Mouse (Mus musculus) lung, embryonic 14.5 days (tissue): ENCODE measurements around the gene Atp8b3. TPM values are rescaled to one million over a fixed set of nuclear protein-coding genes. Genes with fewer than 3 reads are reported as not detected.

Source experiments
- ATAC-seq: fragments of 200-750 bp; cut with Nextera tagmentation; 2 replicates; pipeline ENCODE4 v1.8.0; 2017; ENCODE audit warnings: mild to moderate bottlenecking, moderate TSS enrichment, moderate library complexity; ENCODE audit not compliant: insufficient read depth
- DNase-seq: peaks from one replicate; pipeline ENCODE4 v3.0.0-alpha.2; 2015
- H3K27ac ChIP-seq: fragments of 300-500 bp; sonication (generic); 2 replicates; pipeline ENCODE4 v1.5.1; 2014; ENCODE audit warnings: low read depth, mild to moderate bottlenecking, moderate library complexity
- H3K27me3 ChIP-seq: fragments of 300-500 bp; sonication (generic); 2 replicates; pipeline ENCODE4 v1.6.1; 2014; ENCODE audit warnings: low read length, control low read depth; ENCODE audit not compliant: insufficient read depth
- H3K36me3 ChIP-seq: fragments of 300-500 bp; sonication (generic); 2 replicates; pipeline ENCODE4 v1.6.1; 2014; ENCODE audit warnings: control low read depth; ENCODE audit not compliant: insufficient read depth
- H3K4me1 ChIP-seq: fragments of 300-500 bp; sonication (generic); 2 replicates; pipeline ENCODE4 v1.6.1; 2014; ENCODE audit warnings: antibody characterized with exemption, control low read depth; ENCODE audit not compliant: insufficient read depth
- H3K4me2 ChIP-seq: fragments of 300-500 bp; sonication (generic); 2 replicates; pipeline ENCODE4 v1.6.1; 2014; ENCODE audit warnings: mild to moderate bottlenecking
- H3K4me3 ChIP-seq: fragments of 300-500 bp; sonication (generic); 2 replicates; pipeline ENCODE4 v1.5.1; 2014; ENCODE audit warnings: low read depth, low read length
- H3K9ac ChIP-seq: fragments of 300-500 bp; sonication (generic); 2 replicates; pipeline ENCODE4 v1.6.1; 2014
- H3K9me3 ChIP-seq: fragments of 300-500 bp; sonication (generic); 2 replicates; pipeline ENCODE4 v1.6.1; 2016; ENCODE audit warnings: low read depth, low read length, control low read depth
- CTCF ChIP-seq: IDR thresholded peaks from 2 replicates; pipeline ENCODE4 v1.5.1; 2016; ENCODE audit warnings: antibody characterized with exemption, low read depth
- WGBS: fragments of 180-500 bp; shearing (Covaris S2); extraction: QIAGEN DNeasy Blood & Tissue Kit; methylation state at CpG from one replicate; pipeline ENCODE4 v1.1.7; 2014; 5-methylcytosine and 5-hydroxymethylcytosine counted together
- polyA plus RNA-seq: library from polyadenylated mRNA; unstranded; fragments of >200 nt; fragmentation: Nextera tagmentation; extraction: Ambion mirVana; gene quantifications from 2 replicates; pipeline ENCODE4 v1.2.1, GENCODE M21; 2014

Gene Atp8b3
- polyA plus RNA-seq, 1 experiment from 2014 or later: 0.14 TPM

DNA sequence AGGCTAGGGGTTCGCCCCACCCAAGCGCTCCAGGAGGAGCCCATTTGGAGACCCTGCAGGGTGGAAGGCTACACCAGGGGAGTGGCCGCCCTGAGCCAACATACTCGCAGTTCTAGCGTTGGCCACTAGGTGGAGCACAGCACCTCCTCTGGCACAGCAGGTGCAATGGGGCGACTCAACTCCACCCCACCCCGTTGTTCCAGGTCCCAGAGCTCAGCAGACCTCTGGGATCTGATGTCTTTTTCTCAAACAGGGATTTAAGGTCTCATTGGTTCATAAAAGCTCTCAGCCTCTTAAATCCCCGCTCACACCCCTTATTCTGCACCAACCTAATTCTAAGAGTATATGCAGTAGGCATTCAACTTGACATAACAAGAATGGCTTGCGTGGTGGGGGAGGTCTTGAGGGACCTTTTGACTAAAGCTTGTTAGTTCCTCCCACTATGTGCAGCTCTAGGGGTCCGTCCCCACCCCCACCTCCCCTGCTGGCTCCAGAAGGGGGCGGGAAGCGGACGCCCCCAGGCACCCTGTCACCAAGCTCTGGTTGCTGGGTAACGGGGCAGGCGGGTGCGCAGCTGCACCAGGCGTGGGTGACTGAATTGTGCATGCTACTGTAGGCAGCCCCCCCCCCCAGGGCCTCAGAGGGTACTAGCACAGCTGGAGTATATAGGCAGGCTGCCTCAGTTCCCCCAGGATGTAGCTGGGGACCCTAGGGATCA is 27.6 kb upstream of the Atp8b3 start:
- H3K27ac ChIP-seq: no peak overlapping the region
- no peaks in the 10 kb centered on the region for H3K9me3 ChIP-seq
- WGBS: 25% methylated on average over 17 of the region's 17 CpGs
- no peaks in the 10 kb centered on the region for H3K27me3 ChIP-seq
- DNase-seq (peak; percentile 90), ATAC-seq (peak; percentile 19; the same call in 1 of the 2 replicates)
- no peak overlapping the region for H3K4me2 ChIP-seq
- no peak overlapping the region for H3K9ac ChIP-seq
- H3K4me1 ChIP-seq: peaks cover 22% of the 10 kb centered on the region
- H3K36me3 ChIP-seq: peaks cover 16% of the 10 kb centered on the region
- no peak overlapping the region for H3K4me3 ChIP-seq
- peak; percentile 96 for TF ChIP-seq CTCF

DNA sequence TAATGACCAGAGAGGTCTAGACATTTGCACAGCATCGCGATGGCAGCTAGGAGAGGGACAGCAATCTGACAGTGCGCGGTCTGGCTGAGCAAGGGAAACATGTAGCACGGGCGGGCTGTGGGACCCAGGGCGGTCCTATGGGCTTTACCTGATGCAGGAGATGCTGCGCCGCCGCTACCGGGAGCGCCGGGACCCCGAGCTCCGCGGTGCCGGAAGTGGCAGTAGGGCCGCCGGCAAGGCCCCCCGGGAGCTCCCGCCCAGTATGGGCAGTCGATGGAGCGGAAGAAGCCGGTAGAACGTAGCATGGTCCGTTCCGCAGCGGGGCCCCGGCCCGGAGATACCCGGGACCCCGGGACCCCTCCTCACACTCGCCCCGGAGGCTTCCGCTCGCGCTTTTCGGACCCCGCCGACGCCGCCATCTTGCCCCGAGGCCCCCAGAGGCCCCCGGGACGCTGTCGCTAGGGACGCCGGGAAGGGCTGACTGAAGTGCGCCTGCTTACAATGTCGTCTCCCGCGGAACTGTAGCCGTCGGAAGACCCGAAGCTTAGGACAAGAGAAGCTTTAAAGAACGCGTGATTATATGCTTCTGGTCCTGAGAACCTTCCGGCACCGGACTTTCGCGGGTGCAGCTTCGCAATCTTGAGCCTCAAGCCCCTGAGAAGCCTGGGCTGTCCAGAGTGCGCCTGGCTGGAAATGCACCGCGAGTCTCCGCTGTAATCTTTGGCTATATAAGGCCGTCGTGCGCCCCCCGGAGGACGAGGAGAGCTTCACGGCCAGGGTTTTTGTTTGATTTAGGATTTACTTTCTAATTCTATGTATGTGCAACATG is 22.4 kb upstream of the Atp8b3 start, which contains the start of gene Rexo1:
Gene Rexo1, minus strand, starts transcription at position 445 of the 829 bp plus-strand sequence.
- Histone ChIP-seq H3K36me3 (peaks cover 5% of the 10 kb centered on the region; the same call in 1 of the 2 replicates), H3K4me2 (peak within 1 kb of the TSS; percentile 96), H3K27ac (peak within 1 kb of the TSS; percentile 94), H3K4me1 (peaks cover 10% of the 10 kb centered on the region), H3K4me3 (peak within 1 kb of the TSS; percentile 99), H3K27me3 (no peaks in the 10 kb centered on the region), H3K9me3 (no peaks in the 10 kb centered on the region), H3K9ac (peak within 1 kb of the TSS; percentile 97)
- peak; percentile 88 for ATAC-seq
- peak; percentile 98 for DNase-seq
- under 1% methylated on average over 72 of the region's 72 CpGs for WGBS
- TF ChIP-seq CTCF: peak; percentile 84

DNA sequence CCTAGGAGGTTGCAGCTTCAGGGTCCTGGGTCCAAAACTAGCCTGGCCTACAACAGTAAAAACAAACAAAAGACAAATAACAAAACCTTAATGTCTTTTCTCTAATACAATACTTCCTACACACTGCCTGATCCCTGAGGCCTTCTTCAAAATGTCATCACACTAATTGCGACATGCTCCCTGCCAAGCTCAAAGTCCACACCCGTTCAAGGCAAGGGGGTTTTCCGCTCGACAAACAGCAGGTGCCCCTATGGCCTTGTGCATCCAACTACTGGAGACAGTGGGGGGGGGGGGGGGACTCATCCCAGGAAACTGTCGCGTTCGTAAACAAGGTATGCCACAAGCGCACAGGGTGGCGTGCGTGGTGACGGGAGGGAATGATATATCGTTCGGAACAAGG is 21.7 kb upstream of the Atp8b3 start:
- no peak for TF ChIP-seq CTCF
- peak overlapping the region; percentile 94; the same call in 1 of the 2 replicates for H3K27ac ChIP-seq

GRCm38 (mm10) chr10:80559431-80559830 is 20.5 kb upstream of the Atp8b3 start:
- no peak for TF ChIP-seq CTCF
- Histone ChIP-seq H3K27me3 (no peaks in the 10 kb centered on the region), H3K9me3 (no peaks in the 10 kb centered on the region), H3K4me1 (peaks cover 10% of the 10 kb centered on the region), H3K4me3 (peak overlapping the region; percentile 99; the same call in 1 of the 2 replicates), H3K4me2 (no peak overlapping the region), H3K9ac (no peak overlapping the region), H3K27ac (no peak overlapping the region), H3K36me3 (0 out of 2 replicates have a peak, but pooled peaks cover 2% of the 10 kb centered on the region)
- no peak for DNase-seq
- 88% methylated on average over 7 of the region's 7 CpGs for WGBS
- no peak for ATAC-seq

More for the DNA sequence above, 21.7 kb upstream of the Atp8b3 start:
- ATAC-seq (no peak), DNase-seq (no peak)
- H3K4me3 ChIP-seq: peak overlapping the region; percentile 99
- H3K27me3 ChIP-seq: no peaks in the 10 kb centered on the region
- H3K4me2 ChIP-seq: peak overlapping the region; percentile 96
- no peaks in the 10 kb centered on the region for H3K9me3 ChIP-seq
- H3K36me3 ChIP-seq: peaks cover 2% of the 10 kb centered on the region; the same call in 1 of the 2 replicates
- WGBS: 0% methylated on average over 13 of the region's 13 CpGs
- H3K9ac ChIP-seq: peak overlapping the region; percentile 97
- peaks cover 10% of the 10 kb centered on the region for H3K4me1 ChIP-seq

- no peaks in the 10 kb centered on the region for H3K27me3 ChIP-seq
- H3K4me3 ChIP-seq: no peak overlapping the region
- no peaks in the 10 kb centered on the region for H3K9me3 ChIP-seq
- WGBS: 28% methylated on average over 5 of the region's 5 CpGs
- no peak overlapping the region for H3K4me2 ChIP-seq
- no peak overlapping the region for H3K9ac ChIP-seq
- peaks cover 9% of the 10 kb centered on the region for H3K4me1 ChIP-seq
- H3K27ac ChIP-seq: no peak overlapping the region
- DNase-seq: peak; percentile 80
- ATAC-seq: no peak
- H3K36me3 ChIP-seq: 0 out of 2 replicates have a peak, but pooled peaks cover 2% of the 10 kb centered on the region
- TF ChIP-seq CTCF: peak; percentile 79
Measured at GRCm38 (mm10) chr10:80557346-80557965, 18.5 kb upstream of the Atp8b3 start.

- Histone ChIP-seq H3K27ac (no peak overlapping the region), H3K36me3 (peaks cover 18% of the 10 kb centered on the region), H3K9me3 (no peaks in the 10 kb centered on the region), H3K27me3 (no peaks in the 10 kb centered on the region), H3K4me1 (no peaks in the 10 kb centered on the region), H3K9ac (no peak overlapping the region), H3K4me2 (no peak overlapping the region), H3K4me3 (no peak overlapping the region)
- 73% methylated on average over 6 of the region's 6 CpGs for whole genome bisulfite sequencing
- DNase-seq (no peak), ATAC-seq (no peak)
- no peak for TF ChIP-seq CTCF
Measured at GRCm38 (mm10) chr10:80553997-80554396, 15.1 kb upstream of the Atp8b3 start.
